Mouse (Mus musculus) large intestine, adult 2 months (tissue): ENCODE measurements around the gene Stip1. TPM values are rescaled to one million over a fixed set of nuclear protein-coding genes. Genes with fewer than 3 reads are reported as not detected.

Experiments used
- DNase-seq: peaks from one replicate; pipeline ENCODE4 v3.0.0-alpha.2; 2012; ENCODE audit warnings: low read depth, low spot score
- WGBS: fragments of 180-500 bp; shearing (Covaris S2); methylation state at CpG from one replicate; pipeline ENCODE4 v1.1.7; 2018; 5-methylcytosine and 5-hydroxymethylcytosine counted together
- polyA plus RNA-seq: library from polyadenylated mRNA; depleted of rRNA; stranded (reverse); fragments of >200 nt; gene quantifications from 2 replicates; pipeline ENCODE4 v1.2.3, GENCODE M21; 2012

Gene Stip1
- polyA plus RNA-seq, 1 experiment = 51.2 TPM

DNA sequence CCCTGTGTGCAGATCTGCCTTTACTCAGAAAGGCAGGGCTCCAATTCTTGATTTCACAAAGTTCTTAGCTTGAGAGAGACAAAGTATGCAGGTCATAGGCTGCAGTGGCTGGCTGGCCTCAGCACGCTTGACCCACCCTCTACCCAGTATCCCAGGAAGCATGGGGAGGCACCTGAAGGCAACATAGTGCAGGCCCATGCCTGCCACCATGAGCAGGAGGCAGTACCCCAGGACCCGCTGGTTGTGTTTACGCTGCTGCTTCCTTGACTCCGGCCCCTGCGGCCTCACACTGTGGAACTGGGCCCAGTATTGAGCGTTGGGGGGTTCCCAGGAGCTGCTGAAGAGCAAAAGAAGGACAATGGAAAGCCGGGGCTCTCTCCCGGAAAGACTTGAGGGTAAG lies 50.5 kb downstream of the Stip1 start:
- no peak for DNase-seq
- 92% methylated on average over 8 of the region's 8 CpGs for WGBS

DNA sequence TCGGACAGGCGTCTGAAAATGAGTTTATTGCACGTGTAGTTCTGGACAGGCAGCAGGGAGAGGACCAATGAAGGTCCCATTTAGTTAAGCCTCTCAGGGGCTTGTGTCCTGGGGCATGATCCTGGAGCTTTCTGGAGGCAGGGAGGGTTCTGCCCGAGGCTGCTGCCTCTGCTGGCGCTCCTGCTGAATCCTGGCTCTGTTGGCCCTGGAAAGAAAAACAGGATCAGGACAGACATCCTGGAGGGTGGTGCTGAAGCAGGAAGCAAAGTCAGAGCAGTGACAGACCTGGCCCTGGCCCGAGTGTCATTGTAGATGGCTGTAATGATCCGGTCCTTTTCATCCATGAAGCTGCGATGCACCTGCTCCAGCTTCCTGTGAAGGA lies 51.9 kb downstream of the Stip1 start:
- WGBS = 2% methylated on average over 8 of the region's 8 CpGs

DNA sequence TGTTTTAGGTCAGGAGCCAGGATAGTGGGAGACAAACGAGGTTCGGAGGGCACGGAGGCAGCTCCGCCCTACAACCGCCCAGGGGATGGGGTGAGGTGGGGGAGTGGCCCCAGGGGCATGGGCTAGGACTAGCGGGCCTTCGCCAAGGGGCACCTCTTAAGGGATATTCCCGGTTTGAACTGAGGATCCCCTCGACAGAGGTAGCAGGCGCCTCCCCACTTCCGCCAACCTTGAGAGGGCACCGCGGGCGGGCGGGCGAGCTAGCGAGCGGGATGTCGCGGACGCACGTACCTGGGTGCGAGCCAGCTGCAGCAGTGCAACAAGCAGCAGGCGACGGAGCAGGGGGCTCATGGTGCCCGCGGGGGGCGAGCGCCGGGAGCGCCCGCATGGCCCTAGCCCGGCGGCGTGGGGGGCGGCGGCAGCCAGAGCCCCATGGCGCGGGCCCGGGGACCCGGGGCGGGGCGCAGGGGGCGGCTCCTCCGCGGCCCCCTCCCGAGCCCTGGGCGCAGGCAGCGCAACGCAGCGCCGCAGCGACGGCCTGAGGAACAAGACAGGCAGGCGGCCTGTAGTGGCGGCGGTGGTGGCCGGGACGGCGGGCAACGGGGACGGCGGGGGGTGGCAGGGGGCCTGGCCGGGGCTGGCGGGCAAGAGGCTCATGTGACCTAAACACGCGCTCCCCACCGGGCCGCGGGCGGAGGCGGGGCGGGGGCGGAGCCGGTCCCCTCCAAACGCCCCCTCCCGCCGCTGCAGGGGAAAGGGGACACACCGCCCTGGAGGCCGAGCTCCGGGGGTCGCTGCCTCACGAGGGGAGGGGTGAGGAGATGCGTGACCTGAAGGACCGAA lies 52.5 kb downstream of the Stip1 start, which contains the start of gene Vegfb:
Vegfb (minus strand) TSS at position 591 of the 843 bp plus-strand sequence.
- WGBS = 2% methylated on average over 82 of the region's 85 CpGs
- DNase-seq = no peak

More for the DNA sequence above, 51.9 kb downstream of the Stip1 start:
- DNase-seq = no peak

DNA sequence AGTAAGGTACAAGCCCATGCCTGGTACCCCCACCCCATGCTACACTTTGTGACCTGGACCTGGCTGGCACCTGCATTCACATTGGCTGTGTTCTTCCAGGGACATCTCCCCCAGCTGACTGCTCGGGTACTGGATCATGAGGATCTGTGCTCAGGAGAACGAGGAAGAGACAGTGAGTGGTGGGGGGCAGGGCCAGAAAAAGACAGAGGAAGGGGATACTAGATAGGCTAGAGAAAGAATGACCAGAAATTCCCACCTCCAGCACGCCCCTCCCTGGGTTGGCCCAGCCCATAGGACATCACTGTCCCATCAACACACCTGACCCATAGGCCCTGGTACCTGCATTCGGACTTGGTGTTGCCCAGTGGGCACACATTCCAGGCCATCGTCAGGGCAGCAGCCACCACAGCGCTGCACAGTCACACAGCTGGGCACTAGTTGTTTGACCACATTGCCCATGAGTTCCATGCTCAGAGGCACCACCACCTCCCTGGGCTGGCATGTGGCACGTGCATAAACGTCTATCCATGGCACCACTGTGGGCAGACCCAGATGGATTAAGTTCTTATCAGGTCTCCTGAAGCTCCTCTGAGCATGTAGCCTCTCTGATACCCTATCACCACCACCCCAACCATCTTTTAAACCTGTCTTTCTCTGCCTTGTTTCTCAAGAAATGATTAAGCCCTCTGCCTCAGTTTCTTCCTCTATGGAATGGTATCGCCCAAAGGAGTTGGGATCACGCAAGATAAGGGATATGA lies 53.6 kb downstream of the Stip1 start:
- no peak for DNase-seq
- 75% methylated on average over 10 of the region's 10 CpGs for WGBS

DNA sequence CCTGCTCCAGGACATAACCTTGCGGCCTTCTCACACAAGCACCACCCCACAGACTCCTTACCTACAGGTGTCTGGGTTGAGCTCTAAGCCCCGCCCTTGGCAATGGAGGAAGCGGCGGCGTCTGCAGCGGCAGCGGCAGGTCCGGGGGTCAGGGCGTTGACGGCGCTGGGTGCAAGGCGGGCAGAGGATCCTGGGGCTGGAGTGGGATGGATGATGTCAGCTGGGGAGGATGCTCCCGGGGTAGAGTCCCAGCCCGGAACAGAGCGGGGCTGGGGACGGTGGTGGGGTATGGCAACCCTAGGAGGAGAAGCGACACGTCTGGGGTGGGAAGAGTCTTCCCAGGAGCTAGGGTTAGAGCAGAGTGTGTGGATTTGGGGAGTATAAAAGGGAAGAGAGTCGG lies 54.5 kb downstream of the Stip1 start:
- WGBS = 63% methylated on average over 19 of the region's 19 CpGs
- no peak for DNase-seq

DNA sequence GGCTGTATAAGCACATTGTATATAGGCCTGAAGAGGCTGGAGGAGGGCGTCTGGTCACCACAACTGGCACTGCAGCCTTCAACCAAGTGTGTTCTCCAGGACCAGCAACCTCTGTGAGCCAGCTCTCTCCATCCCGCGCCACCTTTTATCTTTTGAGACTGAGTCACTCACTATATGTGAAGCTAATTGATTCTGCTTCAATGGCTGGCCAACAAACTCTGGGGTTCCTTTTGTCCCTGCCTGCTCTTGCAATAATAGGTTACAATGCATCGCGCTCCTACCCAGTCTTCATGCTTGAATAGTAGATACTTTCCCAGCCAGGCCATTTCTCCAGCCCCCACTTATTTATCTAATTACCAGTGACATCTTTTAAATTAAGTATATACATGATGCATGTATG lies 56.1 kb downstream of the Stip1 start:
- no peak for DNase-seq
- 99% methylated on average over 5 of the region's 5 CpGs for WGBS

DNA sequence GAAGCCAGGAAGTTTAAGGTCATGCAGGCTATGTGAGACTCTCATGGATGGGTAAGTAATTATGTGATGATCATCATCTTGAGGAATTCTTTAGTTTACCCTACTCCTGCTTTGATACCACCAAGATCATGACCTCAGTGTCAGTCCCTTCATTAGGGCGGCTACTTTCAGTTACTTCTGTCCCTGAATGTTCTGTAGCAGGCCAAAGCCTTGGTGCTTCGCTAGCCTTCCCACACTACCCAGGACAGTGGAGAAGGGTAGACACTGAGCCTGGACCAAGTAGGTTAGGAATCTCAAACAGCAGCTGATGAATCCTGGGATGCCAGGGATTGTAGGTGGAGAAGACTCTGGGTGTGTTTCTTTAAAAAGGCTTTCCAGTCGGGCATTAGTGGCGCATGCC lies 58.3 kb downstream of the Stip1 start:
- 79% methylated on average over 4 of the region's 4 CpGs for WGBS

DNA sequence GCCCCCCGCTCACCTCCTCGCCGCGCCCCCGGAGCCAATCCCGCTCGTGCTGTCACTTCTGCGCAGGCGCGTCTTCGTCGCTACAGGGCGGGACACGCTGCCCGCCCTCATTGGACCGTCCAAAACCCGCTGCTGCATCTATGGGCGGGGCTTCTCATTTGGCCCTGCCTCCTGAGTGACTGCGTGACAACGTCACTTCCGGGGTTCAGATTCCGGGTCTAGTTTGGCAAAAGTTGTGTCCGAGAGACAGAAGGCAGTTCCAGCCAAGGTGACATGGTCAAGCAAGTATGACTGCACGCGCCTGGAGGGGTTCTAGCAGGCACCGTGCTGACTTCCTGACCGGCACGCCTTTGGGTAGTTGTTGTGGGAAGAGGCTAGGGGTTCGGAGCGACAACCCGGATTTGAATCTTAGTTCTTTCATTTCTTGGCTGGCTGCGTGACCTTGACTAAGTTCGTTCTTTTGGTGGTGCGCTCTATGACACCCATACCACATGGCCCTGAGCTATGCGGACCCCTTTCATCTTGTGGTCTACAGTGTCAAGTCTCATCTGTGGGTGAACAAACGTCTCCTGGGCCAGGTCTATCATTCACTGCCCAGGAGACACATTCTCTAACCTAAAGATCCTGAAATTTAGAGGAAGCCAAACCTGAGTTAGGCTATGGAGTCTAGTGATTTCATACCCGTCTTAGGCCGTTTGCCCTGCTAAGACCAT lies 59.2 kb downstream of the Stip1 start, which contains the start of gene Fkbp2:
Fkbp2 (minus strand) TSS at position 121 of the 713 bp plus-strand sequence.
- peak; percentile 98 for DNase-seq
- 1% methylated on average over 38 of the region's 38 CpGs for WGBS

More for the DNA sequence above, 58.3 kb downstream of the Stip1 start:
- no peak for DNase-seq

DNA sequence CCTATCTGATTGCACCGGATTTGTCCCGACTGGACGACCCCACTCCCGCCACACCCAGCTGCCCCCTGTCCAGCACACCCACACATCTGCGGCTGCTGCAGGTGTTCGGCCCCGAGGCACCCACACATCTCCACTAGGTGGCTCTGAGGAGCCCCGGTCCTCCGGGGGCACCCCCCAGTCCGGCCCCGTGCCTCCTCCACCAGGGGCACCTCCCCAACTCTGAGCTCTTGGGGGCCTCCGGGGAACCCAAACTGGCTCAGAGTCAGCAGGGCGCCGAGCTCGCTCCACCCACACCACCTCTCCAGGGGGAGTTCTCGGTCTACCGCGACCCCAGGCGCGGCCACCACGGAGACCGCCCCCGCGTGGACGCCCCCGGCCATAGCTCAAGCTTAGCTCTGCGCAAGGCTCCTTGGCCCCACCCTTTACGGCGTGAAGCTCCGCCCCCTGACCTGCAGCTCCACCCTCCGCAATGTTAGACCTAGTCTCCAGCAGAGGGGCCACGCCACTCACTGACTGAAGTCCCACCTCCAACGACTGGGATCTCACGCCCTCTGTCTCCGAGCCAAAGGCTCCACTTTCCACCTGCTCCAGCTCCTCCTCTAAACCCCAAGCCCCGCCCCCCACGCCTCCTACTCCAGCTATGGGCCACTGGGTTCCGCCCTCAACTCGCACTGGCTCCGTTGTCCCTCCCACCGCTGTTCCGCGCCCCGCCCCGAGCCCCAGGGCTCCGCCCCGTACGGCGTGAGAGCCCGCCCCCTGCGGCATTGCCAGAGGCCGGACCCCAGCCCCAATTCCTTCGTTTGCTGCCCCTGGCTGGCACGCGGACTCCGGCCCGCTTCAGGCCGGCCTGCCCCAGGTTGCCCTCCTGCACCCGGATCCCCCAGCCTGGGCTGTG lies 60.0 kb downstream of the Stip1 start:
- WGBS = 1% methylated on average over 59 of the region's 59 CpGs
- peak; percentile 98 for DNase-seq

DNA sequence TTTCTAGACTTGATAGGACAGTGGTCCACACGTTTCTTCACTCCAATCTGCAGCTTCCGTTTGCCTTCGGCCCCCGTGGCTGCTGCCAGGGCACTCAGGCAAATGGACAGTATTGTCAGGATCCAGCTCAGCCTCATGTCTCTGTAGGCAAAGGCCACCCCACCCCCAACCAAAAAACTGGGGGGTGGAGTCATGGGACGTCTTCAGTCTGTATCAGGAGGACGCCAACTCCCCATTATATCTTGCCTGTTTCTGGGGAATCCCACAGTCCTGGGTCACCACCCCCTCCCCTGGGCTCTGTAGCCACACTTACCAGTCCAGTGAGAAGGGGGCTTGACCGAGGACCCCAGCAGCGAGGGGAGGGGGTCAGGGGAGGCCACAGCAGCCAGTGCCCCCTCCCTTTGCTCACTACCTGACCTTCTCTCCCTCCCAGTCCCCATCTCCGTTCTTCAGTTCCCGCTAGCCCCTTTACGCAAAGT lies 60.7 kb downstream of the Stip1 start:
- WGBS = 13% methylated on average over 11 of the region's 11 CpGs
- DNase-seq = no peak

DNA sequence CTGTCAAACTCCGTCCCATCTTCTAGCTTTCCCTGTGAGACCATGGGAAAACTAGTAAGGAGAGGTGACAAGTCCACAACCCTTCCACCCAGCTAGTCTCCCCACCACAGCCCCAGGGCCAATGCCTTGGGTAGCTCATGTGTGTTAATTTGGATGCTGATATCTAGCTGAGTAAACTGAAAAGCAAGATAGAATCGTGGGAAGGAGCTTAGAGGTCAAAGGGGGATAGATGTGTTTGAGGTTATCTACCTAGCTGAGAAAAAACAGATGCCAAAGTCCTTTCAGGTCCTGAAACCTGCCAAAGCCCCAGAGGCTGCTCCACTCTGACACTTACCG lies 61.2 kb downstream of the Stip1 start:
- DNase-seq = no peak
- WGBS = 37% methylated on average over 3 of the region's 3 CpGs

DNA sequence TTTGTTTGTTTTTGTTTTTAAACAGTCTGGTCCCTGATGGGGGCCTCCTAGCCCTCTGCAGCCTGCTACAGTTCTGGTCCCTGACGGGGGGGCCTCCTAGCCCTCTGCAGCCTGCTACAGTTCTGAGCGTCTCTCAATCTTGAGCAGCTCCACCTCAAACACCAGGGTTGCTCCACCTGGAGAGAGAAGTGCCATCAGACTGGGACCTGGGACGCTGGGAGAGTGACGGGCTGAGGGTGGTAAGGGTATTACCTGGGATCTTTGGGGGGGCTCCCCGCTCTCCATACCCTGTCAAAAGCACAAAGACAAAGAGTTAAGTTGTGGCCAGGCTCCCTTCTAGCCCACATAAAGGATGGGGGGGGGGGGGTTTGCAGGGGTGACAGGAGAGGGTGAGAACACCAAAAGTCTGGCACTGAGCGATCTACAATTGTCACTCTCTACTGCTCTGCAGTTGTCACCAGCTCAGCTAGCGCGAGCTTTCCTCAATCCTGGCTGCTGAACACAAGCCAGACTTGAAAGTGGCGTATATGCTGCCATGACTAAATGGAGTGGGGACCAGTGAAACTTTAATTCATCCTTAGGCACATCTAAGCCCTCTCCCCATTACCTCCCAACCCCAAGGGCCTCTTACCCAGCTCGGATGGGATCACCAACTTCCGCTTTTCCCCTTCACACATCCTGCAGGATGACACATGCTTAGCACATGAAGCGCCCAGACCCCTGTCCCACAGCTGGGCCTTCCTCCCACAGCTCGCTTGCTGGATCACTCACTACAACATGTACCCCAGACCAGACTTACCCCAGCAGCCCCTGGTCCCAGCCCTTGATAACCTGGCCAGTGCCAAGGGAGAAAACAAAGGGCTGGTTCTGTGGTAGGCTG lies 61.8 kb downstream of the Stip1 start:
- WGBS = 81% methylated on average over 13 of the region's 13 CpGs
- no peak for DNase-seq

DNA sequence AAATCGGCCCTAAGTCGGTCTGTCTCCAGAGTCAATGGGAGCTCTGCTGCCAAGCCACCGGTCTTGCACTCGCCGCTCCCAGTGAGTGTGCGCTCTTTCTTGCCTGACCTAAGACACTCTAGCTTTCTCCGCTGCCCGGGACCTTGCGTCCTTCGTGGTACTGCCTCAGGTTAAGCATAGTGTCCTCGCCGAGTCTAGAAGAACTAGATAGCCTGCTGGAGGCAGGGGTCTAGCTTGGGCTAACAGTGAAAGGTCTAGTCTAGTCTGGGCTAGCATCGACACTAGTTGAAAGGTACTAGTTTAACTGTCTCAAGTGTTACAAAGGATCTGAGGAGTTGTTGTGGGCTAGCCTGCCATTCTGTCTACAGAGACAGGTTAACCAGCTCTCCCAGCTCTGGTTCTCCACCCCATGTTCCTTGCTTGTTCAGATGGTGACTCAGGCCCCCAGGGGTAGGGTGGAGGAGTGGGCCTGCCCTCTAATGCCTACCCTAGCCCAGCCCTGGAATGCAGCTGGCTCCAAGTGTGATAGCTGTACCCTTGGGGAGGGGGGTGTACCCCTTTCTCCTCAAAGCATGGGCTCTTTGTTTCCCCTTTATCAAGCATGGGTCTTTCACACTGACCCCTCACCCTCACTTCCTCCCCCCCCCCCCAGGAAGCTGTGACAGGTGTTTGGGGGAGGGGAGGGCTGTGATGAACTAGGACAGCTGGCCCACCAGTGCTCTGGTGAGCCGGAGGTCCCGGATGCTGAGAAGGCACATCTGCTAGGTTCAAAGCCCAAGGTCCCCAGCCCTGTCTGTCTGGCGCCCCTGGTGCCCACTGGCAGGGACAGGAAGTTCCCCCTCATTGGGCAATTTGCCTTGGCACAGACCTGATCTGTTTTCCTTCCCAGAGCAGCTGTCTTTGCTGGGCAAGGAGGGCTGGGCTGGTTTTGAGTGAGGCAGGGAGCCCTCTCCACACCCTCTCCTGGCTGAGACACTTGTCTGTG lies 63.9 kb downstream of the Stip1 start, which contains the start of gene Plcb3:
Plcb3 (minus strand) TSS at position 934 of the 985 bp plus-strand sequence.
- DNase-seq = no peak
- 0% methylated on average over 16 of the region's 16 CpGs for WGBS

DNA sequence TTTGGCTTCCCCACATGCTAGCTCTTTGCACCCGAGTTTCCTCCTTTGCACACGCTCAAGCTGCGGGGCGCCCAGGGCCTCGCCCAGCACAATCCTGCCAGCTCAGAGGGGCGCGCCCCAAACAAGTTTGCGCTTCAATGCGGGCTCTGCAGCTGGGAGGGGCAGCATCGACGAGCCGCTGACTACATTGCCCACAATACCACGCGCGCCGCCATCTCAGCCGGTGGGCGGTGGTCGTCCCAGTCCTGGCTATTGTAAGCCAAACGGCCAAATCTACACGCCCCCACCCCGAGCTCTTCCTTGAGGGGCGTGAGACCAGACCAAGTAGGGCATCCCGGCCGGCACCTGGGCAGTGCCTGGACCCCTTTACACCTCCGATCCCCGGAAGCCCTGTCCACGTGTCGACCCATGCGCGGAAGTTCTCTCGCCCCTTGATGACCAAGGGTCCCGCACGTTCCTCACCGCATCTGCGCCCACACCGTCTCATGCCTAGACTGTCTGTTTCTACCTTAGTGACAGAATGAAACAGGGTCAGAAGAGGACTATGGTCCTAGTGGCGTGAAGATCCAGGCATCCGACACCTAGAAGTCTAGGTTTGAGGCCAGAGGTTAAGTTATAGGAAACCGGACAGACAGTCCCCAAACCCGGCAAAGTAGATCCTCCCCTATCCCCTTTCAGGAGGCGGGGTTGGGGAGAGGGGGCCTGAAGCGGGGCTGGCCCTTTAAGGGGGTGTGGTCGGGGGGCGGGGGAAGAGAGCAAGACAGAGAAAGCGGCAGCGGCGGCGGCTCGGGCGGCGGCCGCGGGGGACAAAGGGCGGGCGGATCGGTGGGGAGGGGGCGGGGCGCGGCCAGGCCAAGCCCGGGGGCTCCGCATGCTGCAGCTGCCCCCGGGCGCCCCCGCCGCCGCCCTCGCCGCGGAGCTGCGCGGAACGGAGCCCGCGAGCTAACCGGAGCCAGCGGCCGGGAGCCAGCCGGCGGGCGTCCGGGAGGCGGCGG lies 65.3 kb downstream of the Stip1 start, which contains the start of gene Ppp1r14b:
Ppp1r14b (plus strand) TSS at position 758 of the 995 bp plus-strand sequence.
- no peak for DNase-seq
- WGBS = under 1% methylated on average over 74 of the region's 84 CpGs

DNA sequence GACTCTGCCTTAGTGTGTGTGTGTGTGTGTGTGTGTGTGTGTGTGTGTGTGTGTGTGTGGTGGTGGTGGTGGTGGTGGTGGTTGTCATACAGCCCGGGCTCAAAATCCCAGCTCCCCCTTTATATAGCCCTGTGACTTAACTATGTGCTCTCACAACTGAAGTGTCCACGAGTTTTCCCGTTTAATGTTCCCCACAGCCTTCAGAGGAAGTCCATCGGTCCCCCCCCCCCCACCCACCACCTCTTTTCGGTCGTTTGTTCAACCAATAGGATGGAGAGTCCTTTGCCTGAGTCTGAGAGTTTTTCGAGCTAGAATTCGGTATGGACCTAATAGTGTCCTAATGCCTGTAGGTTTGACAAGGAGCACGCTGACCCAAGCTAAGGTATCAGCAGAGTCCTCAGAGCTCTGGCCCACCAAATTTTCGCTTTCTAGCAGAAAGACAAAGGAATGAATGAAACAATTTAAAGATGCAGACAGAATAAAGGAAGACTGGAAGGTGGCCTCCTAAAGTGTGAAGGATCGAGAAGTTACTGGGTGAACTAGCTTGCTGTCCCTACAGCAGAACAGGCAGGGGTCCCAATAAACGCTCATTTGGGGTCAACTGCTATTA lies 66.1 kb downstream of the Stip1 start:
- WGBS = 34% methylated on average over 12 of the region's 12 CpGs
- DNase-seq = no peak
